Mouse (Mus musculus) cortical plate, adult 2 months (tissue): Measurements from ENCODE around the gene Gm36176. TPM values are rescaled to one million over a fixed set of nuclear protein-coding genes. Genes with fewer than 3 reads are reported as not detected.
"Not testable (repeated sequence)": the region's sequence is repeated elsewhere in the genome, so short reads cannot be mapped to it uniquely, and the experiment has no call there.

Experiments
- H3K27ac ChIP-seq: fragments of 200-500 bp; 2 replicates; pipeline ENCODE4 v1.5.1; 2012; ENCODE audit warnings: low read length, control low read depth, inconsistent platforms; ENCODE audit not compliant: insufficient read depth
- H3K4me1 ChIP-seq: fragments of 200-500 bp; 2 replicates; pipeline ENCODE4 v1.6.1; 2011; ENCODE audit warnings: low read length; ENCODE audit not compliant: control insufficient read depth, insufficient read depth
- H3K4me3 ChIP-seq: fragments of 200-500 bp; 2 replicates; pipeline ENCODE4 v1.5.1; 2011; ENCODE audit warnings: mild to moderate bottlenecking, low read length, control low read depth; ENCODE audit not compliant: insufficient read depth
- CTCF ChIP-seq: fragments of 200-500 bp; IDR thresholded peaks from 2 replicates; pipeline ENCODE4 v1.5.1; 2011; ENCODE audit warnings: mild to moderate bottlenecking, control low read depth, low read length; ENCODE audit not compliant: insufficient read depth; ENCODE audit errors: extremely low read depth
- POLR2A ChIP-seq: fragments of 200-500 bp; IDR thresholded peaks from 2 replicates; pipeline ENCODE4 v1.6.1; 2011; ENCODE audit warnings: mild to moderate bottlenecking, low read length, control low read depth; ENCODE audit not compliant: insufficient read depth; ENCODE audit errors: extremely low read depth
- polyA plus RNA-seq: library from polyadenylated mRNA; depleted of rRNA; stranded (reverse); fragments of >200 nt; gene quantifications from 2 replicates; pipeline ENCODE4 v1.2.3, GENCODE M21; 2012; rRNA removed

Gm36176 gene
- polyA plus RNA-seq, result not detected in 2 replicates

DNA sequence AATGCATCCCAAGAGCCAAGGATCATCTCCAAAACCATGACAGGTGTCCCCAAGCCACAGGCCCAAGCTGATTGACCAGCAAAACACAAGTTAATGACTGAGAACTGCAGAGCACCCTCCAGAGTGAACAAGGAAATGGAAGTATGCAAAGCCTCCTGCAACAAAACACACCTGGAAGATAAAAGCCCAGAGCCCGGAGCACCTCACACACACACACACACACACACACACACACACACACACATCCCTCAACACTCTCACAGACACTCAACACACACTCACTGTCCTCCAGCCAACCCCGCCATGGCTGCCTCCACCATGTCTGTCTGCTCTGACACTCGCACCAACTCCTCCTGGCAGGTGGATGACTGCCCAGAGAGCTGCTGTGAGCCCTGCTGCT is at the start of gene Gm36176:
TSS of gene Gm36176 (plus strand) at position 301 of the 400 bp plus-strand sequence.
- H3K4me3 ChIP-seq, result no peak within 1 kb of the TSS
- H3K27ac ChIP-seq, result no peak within 1 kb of the TSS
- H3K4me1 ChIP-seq, result no peaks in the 10 kb centered on the region
- TF ChIP-seq CTCF (no peak), POLR2A (no peak)

- Histone ChIP-seq H3K4me1 (no peaks in the 10 kb centered on the region), H3K4me3 (no peak overlapping the region), H3K27ac (no peak overlapping the region)
- TF ChIP-seq CTCF (no peak), POLR2A (no peak)
Observed at GRCm38 (mm10) chr10:77797677-77798076, 48.9 kb upstream of the Gm36176 start.

- not testable (repeated sequence) for H3K4me3 ChIP-seq, H3K27ac ChIP-seq
Observed at GRCm38 (mm10) chr10:77798164-77798920, 48.3 kb upstream of the Gm36176 start.

DNA sequence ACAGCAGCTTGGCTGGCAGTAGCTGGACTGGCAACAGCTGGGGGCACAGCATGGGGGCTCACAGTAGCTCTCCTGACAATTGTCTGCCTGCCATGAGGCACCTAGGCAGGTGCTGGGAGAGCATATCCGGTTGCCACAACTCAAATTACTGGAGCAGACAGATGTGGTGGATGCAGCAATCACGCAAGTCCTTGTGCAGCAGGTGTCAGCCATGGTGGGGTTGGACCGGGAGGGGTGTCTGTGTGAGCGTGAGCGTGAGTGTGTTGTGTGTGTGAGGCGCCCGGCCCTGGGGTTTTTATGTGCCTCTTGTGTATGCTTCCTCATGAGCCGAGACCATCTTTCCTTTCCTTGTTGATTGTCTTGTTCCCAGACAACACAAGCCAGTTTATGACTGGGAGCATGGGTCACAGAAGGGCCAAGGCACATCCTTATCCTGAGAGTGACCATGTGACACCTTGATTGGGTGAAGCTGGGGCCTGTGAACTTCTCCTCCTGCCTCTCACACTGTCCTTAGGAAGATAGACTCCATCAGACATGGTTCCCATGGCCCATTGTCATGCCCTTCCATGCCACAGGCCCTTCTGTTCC is 47.6 kb upstream of the Gm36176 start, which contains the start of gene Gm19668:
TSS of gene Gm19668 (minus strand) at position 213 of the 588 bp plus-strand sequence.
- TF ChIP-seq POLR2A, result no peak
- TF ChIP-seq CTCF, result no peak
- no peaks in the 10 kb centered on the region for H3K4me1 ChIP-seq
- no peak within 1 kb of the TSS for H3K27ac ChIP-seq
- no peak within 1 kb of the TSS for H3K4me3 ChIP-seq

More at GRCm38 (mm10) chr10:77798164-77798920, 48.3 kb upstream of the Gm36176 start:
- not testable (repeated sequence) for H3K4me1 ChIP-seq

DNA sequence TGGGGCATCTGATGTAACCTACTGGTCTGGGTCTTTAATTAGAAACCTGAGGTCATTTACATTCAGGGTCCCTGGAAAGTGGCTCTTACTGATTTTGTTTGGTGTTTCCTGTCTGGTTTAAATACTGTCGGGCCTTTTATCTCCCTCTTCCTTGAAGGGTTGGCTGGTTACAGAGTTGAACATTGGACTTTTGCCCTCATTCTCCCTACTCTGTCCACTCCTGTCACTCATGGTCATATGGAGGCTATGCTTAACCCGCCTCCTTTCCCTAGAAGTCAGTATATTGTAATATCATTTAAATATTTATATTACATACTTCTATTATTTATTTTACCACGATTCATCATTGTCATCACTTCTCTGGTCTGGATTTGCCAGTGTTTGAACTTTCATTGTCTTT is 42.5 kb upstream of the Gm36176 start:
- Histone ChIP-seq H3K4me1 (no peaks in the 10 kb centered on the region), H3K27ac (no peak overlapping the region), H3K4me3 (no peak overlapping the region)
- no peak for TF ChIP-seq CTCF
- TF ChIP-seq POLR2A, result no peak

DNA sequence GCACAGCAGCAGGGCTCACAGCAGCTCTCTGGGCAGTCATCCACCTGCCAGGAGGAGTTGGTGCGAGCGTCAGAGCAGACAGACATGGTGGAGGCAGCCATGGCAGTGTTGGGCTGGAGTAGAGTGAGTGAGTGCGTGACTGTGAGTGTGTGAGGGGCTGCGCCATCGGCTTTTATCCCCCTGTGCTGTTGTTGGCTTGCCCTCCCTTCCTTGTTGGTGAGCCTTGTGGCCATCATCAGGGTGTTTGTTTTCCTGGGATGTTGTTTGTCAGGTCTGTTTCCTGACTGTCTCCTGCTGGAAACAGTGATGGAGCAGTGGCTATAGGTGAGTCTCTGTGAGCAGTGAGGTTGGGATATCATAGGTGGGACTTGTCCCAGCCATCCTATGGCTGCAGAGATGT is 34.9 kb upstream of the Gm36176 start, which contains the start of gene Gm9507:
TSS of gene Gm9507 (minus strand) at position 101 of the 400 bp plus-strand sequence.
- TF ChIP-seq POLR2A (no peak), CTCF (no peak)
- no peak within 1 kb of the TSS for H3K4me3 ChIP-seq
- no peak within 1 kb of the TSS for H3K27ac ChIP-seq
- no peaks in the 10 kb centered on the region for H3K4me1 ChIP-seq

GRCm38 (mm10) chr10:77814382-77814781 is 32.2 kb upstream of the Gm36176 start, which contains the start of gene Gm2696:
Gm2696 (plus strand) TSS chr10:77814682.
- Histone ChIP-seq H3K4me1 (no peaks in the 10 kb centered on the region), H3K4me3 (no peak within 1 kb of the TSS), H3K27ac (no peak within 1 kb of the TSS)
- no peak for TF ChIP-seq POLR2A

DNA sequence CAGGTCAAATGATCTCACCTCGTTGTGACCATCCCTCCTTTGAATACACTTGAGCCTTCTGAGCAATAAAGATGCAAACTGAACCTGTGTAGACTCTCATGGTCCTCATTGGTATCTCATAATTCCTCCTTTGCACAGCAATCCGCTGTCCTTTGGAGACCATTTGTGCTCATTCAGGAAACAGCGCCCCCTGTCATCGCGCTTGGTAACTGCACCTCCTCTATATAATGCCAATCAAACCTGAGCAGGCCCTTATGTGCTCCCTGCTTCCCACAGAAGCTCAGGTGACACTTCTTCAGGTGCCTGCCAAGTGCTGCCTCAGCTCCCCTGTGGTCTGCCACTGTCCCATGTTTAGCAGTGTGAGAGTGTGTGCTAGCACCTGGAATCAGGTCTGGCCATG is 31.1 kb upstream of the Gm36176 start:
- H3K4me3 ChIP-seq, result no peak overlapping the region
- H3K27ac ChIP-seq, result no peak overlapping the region
- H3K4me1 ChIP-seq, result no peaks in the 10 kb centered on the region
- TF ChIP-seq CTCF (peak; percentile 60), POLR2A (no peak)

DNA sequence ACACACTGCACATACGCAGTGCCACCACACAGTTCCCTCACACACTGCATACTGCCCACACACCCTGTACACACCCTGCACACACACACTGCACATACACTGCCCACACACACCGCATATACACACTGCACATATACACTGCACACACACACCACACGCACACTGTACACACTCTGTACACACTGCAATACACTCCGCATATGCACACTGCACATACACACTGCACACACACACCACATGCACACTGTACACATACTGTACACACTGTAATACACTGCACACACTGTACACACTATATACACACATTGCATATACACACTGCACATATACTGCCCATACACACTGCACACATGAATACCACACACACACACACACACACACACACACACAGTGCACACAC is 28.1 kb upstream of the Gm36176 start:
- no peaks in the 10 kb centered on the region for H3K4me1 ChIP-seq
- no peak overlapping the region for H3K4me3 ChIP-seq
- H3K27ac ChIP-seq, result no peak overlapping the region
- no peak for TF ChIP-seq CTCF
- TF ChIP-seq POLR2A, result no peak

DNA sequence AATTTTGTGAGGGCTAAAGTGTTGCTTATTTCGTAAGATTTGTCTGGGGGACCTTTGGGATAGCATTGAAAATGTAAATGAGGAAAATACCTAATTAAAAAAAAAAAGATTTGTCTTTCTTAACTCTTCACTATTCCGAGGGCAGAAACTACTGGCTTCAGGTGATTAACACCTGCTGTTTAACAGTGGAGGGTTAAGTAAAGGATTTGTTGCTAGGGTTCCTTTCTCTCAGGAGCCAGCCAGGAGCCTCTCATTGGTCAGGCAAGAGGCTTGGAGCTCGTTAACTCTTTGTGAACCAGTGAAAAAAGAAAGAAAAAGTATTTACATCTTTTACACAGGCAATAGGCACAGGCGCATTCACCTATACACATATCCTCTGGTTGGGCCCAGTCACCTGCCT is 27.4 kb upstream of the Gm36176 start:
- no peak for TF ChIP-seq CTCF
- no peak for TF ChIP-seq POLR2A
- no peaks in the 10 kb centered on the region for H3K4me1 ChIP-seq
- H3K27ac ChIP-seq, result no peak overlapping the region
- H3K4me3 ChIP-seq, result no peak overlapping the region
